Mouse (Mus musculus) heart, postnatal 0 days (tissue): ENCODE results near the gene Ece1.

Experiments
- CTCF ChIP-seq: IDR thresholded peaks from 2 replicates; pipeline ENCODE4 v1.5.1; 2016; ENCODE audit warnings: antibody characterized with exemption, control low read depth, low read depth
- EP300 ChIP-seq: IDR thresholded peaks from 2 replicates; pipeline ENCODE4 v1.6.1; 2016; ENCODE audit warnings: antibody characterized with exemption, low read depth

DNA sequence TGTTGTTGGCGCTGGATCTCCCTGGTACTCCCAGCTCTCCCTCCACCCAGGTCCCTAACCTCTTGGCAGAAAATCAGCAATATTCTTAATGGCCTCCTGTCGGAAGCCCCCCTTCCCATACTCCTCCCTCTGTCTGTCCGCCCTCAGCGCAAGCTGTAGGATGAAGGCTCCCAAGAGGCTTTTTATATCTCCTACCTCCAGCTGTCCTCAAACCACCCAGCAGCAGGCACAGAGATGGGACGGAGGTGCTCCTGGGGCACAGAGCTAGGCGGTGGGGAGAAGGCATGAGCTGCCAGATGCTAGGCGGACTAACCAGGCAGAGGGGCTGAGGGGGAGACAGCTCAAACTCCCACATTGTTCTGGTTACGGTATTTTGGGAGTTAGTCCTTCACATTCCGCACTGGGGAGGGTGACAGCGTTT lies 3.2 kb downstream of the Ece1 start:
- TF ChIP-seq CTCF (no peak), EP300 (no peak)
